Mouse (Mus musculus) kidney, postnatal 0 days (tissue): ENCODE measurements around the gene Npepl1. TPM values are rescaled to one million over a fixed set of nuclear protein-coding genes. Genes with fewer than 3 reads are reported as not detected.

ENCODE experiments used
- ATAC-seq: fragments of 200-750 bp; cut with Nextera tagmentation; replicated peaks from 2 replicates; pipeline ENCODE4 v1.8.0; 2017; ENCODE audit warnings: low read depth, moderate number of reproducible peaks, moderate TSS enrichment, moderate library complexity; ENCODE audit not compliant: low FRiP score
- DNase-seq: peaks from one replicate; pipeline ENCODE4 v3.0.0-alpha.2; 2016; ENCODE audit warnings: low spot score
- H3K27ac ChIP-seq: fragments of 300-500 bp; sonication (generic); 2 replicates; pipeline ENCODE4 v1.5.1; 2014; ENCODE audit warnings: mild to moderate bottlenecking
- H3K27me3 ChIP-seq: fragments of 300-500 bp; sonication (generic); 2 replicates; pipeline ENCODE4 v1.6.1; 2014; ENCODE audit warnings: low read length, mixed read lengths; ENCODE audit not compliant: insufficient read depth
- H3K36me3 ChIP-seq: fragments of 300-500 bp; sonication (generic); 2 replicates; pipeline ENCODE4 v1.6.1; 2014; ENCODE audit warnings: low read length, mixed read lengths; ENCODE audit not compliant: insufficient read depth
- H3K4me1 ChIP-seq: fragments of 300-500 bp; sonication (generic); replicated peaks from 2 replicates; pipeline ENCODE4 v1.6.1; 2014; ENCODE audit warnings: antibody characterized with exemption, low read length, mixed read lengths; ENCODE audit not compliant: insufficient read depth
- H3K4me2 ChIP-seq: fragments of 300-500 bp; sonication (generic); 2 replicates; pipeline ENCODE4 v1.6.1; 2014; ENCODE audit warnings: mild to moderate bottlenecking, low read length, moderate library complexity, mixed read lengths
- H3K4me3 ChIP-seq: fragments of 300-500 bp; sonication (generic); replicated peaks from 2 replicates; pipeline ENCODE4 v1.5.1; 2014; ENCODE audit warnings: low read depth, low read length
- H3K9ac ChIP-seq: fragments of 300-500 bp; sonication (generic); 2 replicates; pipeline ENCODE4 v1.6.1; 2014; ENCODE audit warnings: low read depth, low read length
- H3K9me3 ChIP-seq: fragments of 300-500 bp; sonication (generic); replicated peaks from 2 replicates; pipeline ENCODE4 v1.6.1; 2016; ENCODE audit warnings: low read length, inconsistent platforms, mixed read lengths
- CTCF ChIP-seq: IDR thresholded peaks from 2 replicates; pipeline ENCODE4 v1.5.1; 2016; ENCODE audit warnings: antibody characterized with exemption, low read depth, mild to moderate bottlenecking, moderate library complexity
- WGBS: fragments of 180-500 bp; shearing (Covaris S2); extraction: QIAGEN DNeasy Blood & Tissue Kit; methylation state at CpG from one replicate; pipeline ENCODE4 v1.1.7; 2014; 5-methylcytosine and 5-hydroxymethylcytosine counted together
- polyA plus RNA-seq: library from polyadenylated mRNA; unstranded; fragments of >200 nt; fragmentation: Nextera tagmentation; extraction: Ambion mirVana; gene quantifications from 2 replicates; pipeline ENCODE4 v1.2.1, GENCODE M21; 2015

The Npepl1 gene
- polyA plus RNA-seq, 1 experiment from 2014 or later = 50.2 TPM

- TF ChIP-seq CTCF = no peak
- Histone ChIP-seq H3K27me3 (no peaks in the 10 kb centered on the region), H3K4me1 (no peaks in the 10 kb centered on the region; the same call in 1 of the 2 replicates), H3K36me3 (peaks cover 22% of the 10 kb centered on the region), H3K4me3 (no peak overlapping the region), H3K9ac (no peak overlapping the region), H3K9me3 (no peaks in the 10 kb centered on the region; the same call in none of the 2 replicates), H3K4me2 (peak overlapping the region; percentile 30), H3K27ac (no peak overlapping the region)
- ATAC-seq (peak; percentile 40; the same call in 1 of the 2 replicates), DNase-seq (peak; percentile 73)
- WGBS = 8% methylated on average over 19 of the region's 21 CpGs
Observed at GRCm38 (mm10) chr2:174126522-174127375, 16.6 kb downstream of the Npepl1 start.

DNA sequence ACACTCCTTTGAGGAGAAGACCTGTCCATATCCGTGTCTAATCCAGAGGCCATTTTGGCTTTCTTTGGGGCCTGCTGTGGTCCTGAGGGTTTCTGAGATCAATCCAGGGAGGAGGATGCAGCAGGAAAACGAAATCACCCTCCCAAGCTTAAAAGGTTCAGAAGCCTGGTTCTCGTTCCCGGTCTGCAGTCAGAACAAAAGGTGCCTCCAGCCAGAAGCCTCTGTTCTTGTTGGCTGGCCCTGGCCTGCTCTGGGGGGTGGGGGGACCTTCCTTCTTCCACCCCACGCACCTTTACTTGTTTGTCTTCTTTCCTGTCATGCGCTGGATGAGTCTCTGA lies 17.2 kb downstream of the Npepl1 start:
- Histone ChIP-seq H3K36me3 (0 out of 2 replicates have a peak, but pooled peaks cover 16% of the 10 kb centered on the region), H3K27ac (no peak overlapping the region), H3K9ac (no peak overlapping the region), H3K4me3 (no peak overlapping the region), H3K9me3 (no peaks in the 10 kb centered on the region; the same call in none of the 2 replicates), H3K27me3 (no peaks in the 10 kb centered on the region), H3K4me1 (no peaks in the 10 kb centered on the region; the same call in 1 of the 2 replicates), H3K4me2 (peak overlapping the region; percentile 30; the same call in 1 of the 2 replicates)
- TF ChIP-seq CTCF = no peak
- ATAC-seq = 0 out of 2 replicates have a peak, but pooled peaks have one; percentile 1
- 44% methylated on average over 6 of the region's 6 CpGs for WGBS
- DNase-seq = no peak

- TF ChIP-seq CTCF = no peak
- Histone ChIP-seq H3K4me1 (no peaks in the 10 kb centered on the region; the same call in 1 of the 2 replicates), H3K4me2 (no peak overlapping the region), H3K27ac (no peak overlapping the region), H3K9me3 (no peaks in the 10 kb centered on the region; the same call in none of the 2 replicates), H3K27me3 (no peaks in the 10 kb centered on the region), H3K36me3 (0 out of 2 replicates have a peak, but pooled peaks cover 9% of the 10 kb centered on the region), H3K4me3 (no peak overlapping the region), H3K9ac (no peak overlapping the region)
- ATAC-seq (no peak), DNase-seq (no peak)
- 83% methylated on average over 6 of the region's 6 CpGs for WGBS
Observed at GRCm38 (mm10) chr2:174128926-174129325, 18.8 kb downstream of the Npepl1 start.

GRCm38 (mm10) chr2:174130468-174131097 lies 20.4 kb downstream of the Npepl1 start:
- Histone ChIP-seq H3K4me3 (no peak overlapping the region), H3K4me1 (no peaks in the 10 kb centered on the region; the same call in 1 of the 2 replicates), H3K27me3 (no peaks in the 10 kb centered on the region), H3K27ac (no peak overlapping the region), H3K9ac (no peak overlapping the region), H3K4me2 (no peak overlapping the region), H3K36me3 (no peaks in the 10 kb centered on the region), H3K9me3 (no peaks in the 10 kb centered on the region)
- TF ChIP-seq CTCF = no peak
- WGBS = 66% methylated on average over 8 of the region's 8 CpGs
- ATAC-seq (no peak), DNase-seq (no peak)

GRCm38 (mm10) chr2:174132413-174132969 lies 22.3 kb downstream of the Npepl1 start:
- DNase-seq (no peak), ATAC-seq (no peak)
- Histone ChIP-seq H3K4me3 (no peak overlapping the region), H3K36me3 (no peaks in the 10 kb centered on the region), H3K9ac (no peak overlapping the region), H3K27me3 (no peaks in the 10 kb centered on the region), H3K27ac (no peak overlapping the region), H3K4me1 (no peaks in the 10 kb centered on the region), H3K9me3 (no peaks in the 10 kb centered on the region), H3K4me2 (no peak overlapping the region)
- TF ChIP-seq CTCF = no peak
- 74% methylated on average over 8 of the region's 8 CpGs for WGBS

DNA sequence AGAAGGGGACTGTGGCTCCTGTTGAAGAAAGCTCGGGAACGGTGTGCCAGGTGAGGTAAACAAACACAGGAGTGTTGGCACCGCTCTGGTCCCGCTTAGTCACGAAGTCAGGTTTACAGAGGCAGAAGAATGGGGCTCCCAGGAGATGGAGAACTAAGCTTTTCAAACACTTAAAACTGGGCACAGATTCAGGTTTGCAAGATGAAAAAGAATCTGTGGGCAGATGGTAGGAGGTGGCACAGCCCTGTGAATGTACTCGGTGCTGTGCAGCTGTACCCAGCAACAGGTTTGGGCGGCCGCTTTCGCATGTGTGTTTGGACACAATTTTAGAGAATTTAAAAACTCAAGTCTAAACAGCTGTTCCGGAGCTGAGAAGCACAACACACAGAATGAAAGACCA lies 48.9 kb downstream of the Npepl1 start:
- no peak for ATAC-seq
- Histone ChIP-seq H3K9ac (no peak overlapping the region), H3K4me2 (no peak overlapping the region), H3K4me3 (no peak overlapping the region), H3K36me3 (no peaks in the 10 kb centered on the region), H3K27me3 (no peaks in the 10 kb centered on the region), H3K27ac (no peak overlapping the region), H3K4me1 (no peaks in the 10 kb centered on the region), H3K9me3 (no peaks in the 10 kb centered on the region)
- TF ChIP-seq CTCF = no peak
- WGBS = 91% methylated on average over 10 of the region's 10 CpGs
- DNase-seq = no peak
